Mouse (Mus musculus): ENCODE measurements around the gene Jag1. TPM values are rescaled to one million over a fixed set of nuclear protein-coding genes. Genes with fewer than 3 reads are reported as not detected.

Gene Jag1
- polyA plus RNA-seq, 1 experiment from 2014 or later, result 31.6 TPM

DNA sequence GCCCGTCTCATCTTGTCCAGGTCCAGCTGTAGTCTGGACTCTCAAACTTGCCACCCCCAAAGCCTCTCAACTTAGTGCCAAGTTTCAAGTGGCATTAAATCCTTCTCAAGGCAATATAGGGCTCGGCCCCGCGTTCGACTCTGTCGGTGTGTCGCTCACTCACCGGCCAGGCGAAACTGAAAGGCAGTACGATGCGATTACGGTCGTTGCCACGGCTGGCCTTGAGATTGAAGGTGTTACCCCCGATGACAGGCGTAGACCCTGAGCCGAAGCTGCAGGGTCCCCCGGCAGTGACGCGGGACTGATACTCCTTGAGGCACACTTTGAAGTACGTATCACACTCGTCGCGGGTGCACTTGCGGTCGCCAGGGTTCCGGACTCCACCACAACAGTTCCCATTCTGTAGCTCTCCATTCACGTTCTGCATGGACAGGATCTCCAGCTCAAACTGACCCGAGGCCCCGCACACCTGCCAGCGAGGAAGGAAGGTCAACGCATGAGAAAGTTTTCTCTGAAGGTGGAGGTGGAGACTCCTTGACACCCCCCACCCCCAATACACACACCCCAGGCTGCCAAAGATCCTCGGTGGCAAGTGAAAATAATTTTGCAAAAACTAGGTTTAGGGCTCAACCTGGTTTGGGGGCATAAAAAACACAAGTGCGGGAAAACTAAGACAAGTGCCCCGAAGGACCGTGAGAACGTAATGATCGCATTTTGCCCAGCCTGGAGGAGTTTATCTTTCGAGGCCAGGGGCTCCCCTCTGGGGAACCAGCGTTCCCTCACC is 1.0 kb downstream of the Jag1 start:
- H3K4me3 ChIP-seq, result peak overlapping the region; percentile 71
- no peak overlapping the region for H3K27ac ChIP-seq
- WGBS, result under 1% methylated on average over 40 of the region's 40 CpGs
- H3K36me3 ChIP-seq, result no peaks in the 10 kb centered on the region
- peak overlapping the region; percentile 85 for H3K4me2 ChIP-seq (replicated peaks)
- H3K4me1 ChIP-seq, result peaks cover 45% of the 10 kb centered on the region
- peak overlapping the region; percentile 72 for H3K9ac ChIP-seq
- no peaks in the 10 kb centered on the region for H3K9me3 ChIP-seq
- peaks cover 10% of the 10 kb centered on the region for H3K27me3 ChIP-seq (replicated peaks)
- ATAC-seq (ENCODE audit: low FRiP score, low read depth), result no peak

GRCm38 (mm10) chr2:137114248-137115096 is 2.0 kb downstream of the Jag1 start:
- peak overlapping the region; percentile 71 for H3K4me3 ChIP-seq
- 0 out of 2 replicates have a peak overlapping the region, but pooled peaks have one; percentile 12 for H3K27ac ChIP-seq
- ATAC-seq (ENCODE audit: low FRiP score, low read depth), result peak; percentile 29
- peaks cover 10% of the 10 kb centered on the region for H3K27me3 ChIP-seq (replicated peaks)
- WGBS, result 0% methylated on average over 51 of the region's 51 CpGs
- no peaks in the 10 kb centered on the region for H3K36me3 ChIP-seq
- peak overlapping the region; percentile 72 for H3K9ac ChIP-seq
- H3K4me1 ChIP-seq, result peaks cover 55% of the 10 kb centered on the region
- H3K9me3 ChIP-seq, result no peaks in the 10 kb centered on the region
- H3K4me2 ChIP-seq (replicated peaks), result peak overlapping the region; percentile 85

- Histone ChIP-seq H3K9me3 (no peaks in the 10 kb centered on the region), H3K27ac (no peak overlapping the region), H3K4me3 (peak overlapping the region; percentile 71), H3K4me1 (peaks cover 62% of the 10 kb centered on the region), H3K9ac (peak overlapping the region; percentile 36), H3K27me3 (replicated peaks) (peaks cover 5% of the 10 kb centered on the region), H3K36me3 (no peaks in the 10 kb centered on the region), H3K4me2 (replicated peaks) (peak overlapping the region; percentile 85)
- WGBS, result 8% methylated on average over 12 of the region's 12 CpGs
- no peak for ATAC-seq (ENCODE audit: low FRiP score, low read depth)
Observed at GRCm38 (mm10) chr2:137113288-137114061, 3.0 kb downstream of the Jag1 start.

DNA sequence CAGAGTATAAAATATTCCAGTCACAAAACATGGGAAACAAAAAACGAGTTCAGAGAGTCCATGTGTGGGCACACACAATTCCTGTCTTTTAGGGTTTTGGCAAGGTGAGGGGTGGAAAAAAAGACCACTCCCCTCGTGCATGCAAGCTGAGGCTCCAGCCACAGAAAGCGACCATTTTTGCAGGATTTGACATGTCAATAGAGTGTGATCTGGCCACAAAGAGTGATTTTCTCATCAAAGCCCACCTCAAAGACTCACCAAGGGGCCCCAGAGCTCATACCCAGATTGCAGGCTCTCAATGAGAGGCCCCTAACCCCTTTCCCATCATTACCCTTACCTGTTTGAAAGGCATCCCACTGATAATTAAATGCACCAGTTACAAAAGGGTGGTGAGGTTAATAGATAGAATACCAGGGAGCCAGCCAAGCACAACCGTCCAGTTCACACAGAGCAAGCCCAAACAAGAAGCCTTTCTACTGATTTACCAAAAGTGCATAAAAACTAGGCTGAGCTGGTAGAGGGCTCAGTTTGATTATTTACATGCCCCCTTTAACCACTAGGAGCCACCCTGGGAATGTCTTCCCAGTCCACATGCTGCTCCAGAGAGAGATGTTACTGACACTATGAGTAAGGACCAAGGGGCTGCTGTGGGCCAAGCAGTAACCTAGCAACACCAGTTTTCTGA is 6.1 kb downstream of the Jag1 start:
- Histone ChIP-seq H3K27me3 (replicated peaks) (peaks cover 5% of the 10 kb centered on the region), H3K4me3 (no peak overlapping the region), H3K4me1 (peaks cover 69% of the 10 kb centered on the region), H3K9me3 (no peaks in the 10 kb centered on the region), H3K36me3 (peaks cover 4% of the 10 kb centered on the region), H3K9ac (no peak overlapping the region), H3K4me2 (replicated peaks) (peak overlapping the region; percentile 85), H3K27ac (no peak overlapping the region)
- 0 out of 2 replicates have a peak, but pooled peaks have one; percentile 5 for ATAC-seq (ENCODE audit: low FRiP score, low read depth)
- WGBS, result 15% methylated on average over 4 of the region's 4 CpGs

- Histone ChIP-seq H3K4me2 (replicated peaks) (peak overlapping the region; percentile 33), H3K27ac (no peak overlapping the region), H3K4me1 (peaks cover 62% of the 10 kb centered on the region), H3K9ac (no peak overlapping the region), H3K9me3 (no peaks in the 10 kb centered on the region), H3K4me3 (no peak overlapping the region), H3K36me3 (peaks cover 9% of the 10 kb centered on the region), H3K27me3 (replicated peaks) (peaks cover 3% of the 10 kb centered on the region)
- WGBS, result 24% methylated on average over 15 of the region's 15 CpGs
- ATAC-seq (ENCODE audit: low FRiP score, low read depth), result peak; percentile 27
Observed at GRCm38 (mm10) chr2:137109321-137110213, 6.9 kb downstream of the Jag1 start.

GRCm38 (mm10) chr2:137107946-137108345 is 8.5 kb downstream of the Jag1 start:
- no peak for ATAC-seq (ENCODE audit: low FRiP score, low read depth)
- Histone ChIP-seq H3K27ac (no peak overlapping the region), H3K4me2 (replicated peaks) (no peak overlapping the region), H3K9me3 (no peaks in the 10 kb centered on the region), H3K27me3 (replicated peaks) (peaks cover 2% of the 10 kb centered on the region; the same call in 1 of the 2 replicates), H3K4me1 (peaks cover 48% of the 10 kb centered on the region), H3K9ac (no peak overlapping the region), H3K4me3 (no peak overlapping the region), H3K36me3 (peaks cover 9% of the 10 kb centered on the region)
- WGBS, result 61% methylated on average over 8 of the region's 8 CpGs

DNA sequence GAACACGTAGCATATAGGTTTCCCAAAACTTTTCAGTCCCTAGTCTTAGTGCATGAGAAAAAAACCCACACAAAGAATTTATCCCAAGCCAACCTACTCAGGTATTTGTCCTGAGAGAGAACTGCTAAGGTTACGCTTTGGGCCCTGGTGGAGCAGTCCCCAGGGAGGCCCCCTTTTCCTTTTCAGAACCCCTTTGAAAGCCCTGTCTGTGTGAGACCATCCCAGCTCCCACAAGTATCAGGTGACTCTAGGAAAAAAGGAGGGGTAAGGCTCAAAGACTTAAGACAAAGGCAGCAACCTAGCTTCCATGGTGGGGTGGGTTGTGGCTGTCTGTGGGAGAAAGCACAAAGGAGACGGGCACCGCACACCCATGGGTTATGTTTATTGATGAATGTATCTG is 9.2 kb downstream of the Jag1 start:
- Histone ChIP-seq H3K27me3 (replicated peaks) (peaks cover 2% of the 10 kb centered on the region; the same call in 1 of the 2 replicates), H3K9me3 (no peaks in the 10 kb centered on the region), H3K27ac (no peak overlapping the region), H3K4me1 (peaks cover 40% of the 10 kb centered on the region), H3K4me3 (no peak overlapping the region), H3K9ac (no peak overlapping the region), H3K4me2 (replicated peaks) (no peak overlapping the region), H3K36me3 (peaks cover 9% of the 10 kb centered on the region)
- no peak for ATAC-seq (ENCODE audit: low FRiP score, low read depth)
- WGBS, result 60% methylated on average over 4 of the region's 4 CpGs

DNA sequence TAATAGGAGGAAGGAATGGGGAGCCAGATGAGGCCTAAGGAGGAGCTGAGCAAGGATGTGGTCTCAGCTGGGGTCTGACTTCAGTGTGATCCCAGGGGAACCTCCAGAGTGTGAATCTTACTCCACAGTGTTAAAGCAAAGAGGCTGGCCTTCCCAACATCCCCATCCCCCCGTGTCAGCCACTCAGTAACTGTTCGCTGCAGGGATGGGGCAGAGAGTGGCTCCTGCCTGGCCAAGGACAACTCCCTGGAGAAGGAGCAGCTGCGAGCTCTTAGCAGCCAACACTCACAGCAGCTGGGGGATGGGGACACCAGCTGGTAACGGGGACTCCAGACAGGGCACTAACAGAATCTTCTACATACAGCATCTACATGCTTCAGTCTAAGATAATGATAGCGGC is 15.4 kb downstream of the Jag1 start:
- Histone ChIP-seq H3K9ac (no peak overlapping the region), H3K27me3 (replicated peaks) (peaks cover 2% of the 10 kb centered on the region; the same call in 1 of the 2 replicates), H3K4me1 (peaks cover 52% of the 10 kb centered on the region), H3K27ac (no peak overlapping the region), H3K9me3 (no peaks in the 10 kb centered on the region), H3K4me2 (replicated peaks) (no peak overlapping the region), H3K4me3 (no peak overlapping the region), H3K36me3 (peaks cover 10% of the 10 kb centered on the region)
- WGBS, result 24% methylated on average over 5 of the region's 5 CpGs
- ATAC-seq (ENCODE audit: low FRiP score, low read depth), result peak; percentile 72

GRCm38 (mm10) chr2:137099211-137099734 is 17.2 kb downstream of the Jag1 start:
- no peaks in the 10 kb centered on the region for H3K9me3 ChIP-seq
- peaks cover 63% of the 10 kb centered on the region for H3K4me1 ChIP-seq
- no peak for ATAC-seq (ENCODE audit: low FRiP score, low read depth)
- no peak overlapping the region for H3K4me2 ChIP-seq (replicated peaks)
- H3K9ac ChIP-seq, result no peak overlapping the region
- WGBS, result 2% methylated on average over 6 of the region's 6 CpGs
- no peak overlapping the region for H3K4me3 ChIP-seq
- no peak overlapping the region for H3K27ac ChIP-seq
- peaks cover 8% of the 10 kb centered on the region for H3K36me3 ChIP-seq
- peaks cover 2% of the 10 kb centered on the region; the same call in 1 of the 2 replicates for H3K27me3 ChIP-seq (replicated peaks)

- H3K27me3 ChIP-seq (replicated peaks), result peaks cover 2% of the 10 kb centered on the region; the same call in 1 of the 2 replicates
- WGBS, result 17% methylated on average over 11 of the region's 11 CpGs
- H3K4me3 ChIP-seq, result no peak overlapping the region
- H3K4me1 ChIP-seq, result peaks cover 72% of the 10 kb centered on the region
- no peak overlapping the region; the same call in 1 of the 2 replicates for H3K4me2 ChIP-seq (replicated peaks)
- H3K27ac ChIP-seq, result no peak overlapping the region
- no peaks in the 10 kb centered on the region for H3K9me3 ChIP-seq
- no peak overlapping the region for H3K9ac ChIP-seq
- peaks cover 11% of the 10 kb centered on the region for H3K36me3 ChIP-seq
- ATAC-seq (ENCODE audit: low FRiP score, low read depth), result no peak
Observed at GRCm38 (mm10) chr2:137098269-137099035, 18.0 kb downstream of the Jag1 start.
